Mouse (Mus musculus) monocyte, adult 2 months (primary cell): ENCODE data around the gene Gm8127.
"Not testable (repeated sequence)": the region's sequence is repeated elsewhere in the genome, so short reads cannot be mapped to it uniquely, and the experiment has no call there.

Experiments used
- DNase-seq, 2 experiments: peaks; one replicate each; pipeline ENCODE4 v3.0.0; 2022; ENCODE audit warnings: low spot score in 2 of 2, low read depth in 1 of 2

Gene Gm8127

DNA sequence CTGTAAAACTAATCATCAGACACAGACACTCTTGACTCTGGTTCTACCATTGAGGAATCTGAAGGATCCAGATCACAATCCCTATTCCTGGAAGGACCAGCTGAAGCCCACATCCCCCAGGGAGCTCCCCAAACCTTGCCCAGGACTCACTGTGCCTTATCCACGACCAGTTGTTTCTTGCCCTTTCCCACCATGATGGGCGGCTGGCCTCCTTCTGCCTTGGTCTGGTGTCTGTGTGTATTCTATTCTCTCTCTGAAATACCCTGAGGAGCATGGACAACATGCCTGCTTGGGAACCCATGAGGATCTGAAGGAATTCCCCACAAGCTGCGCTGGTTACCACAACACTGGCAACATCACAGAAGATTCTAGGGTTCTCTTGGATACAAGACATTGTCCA lies at the start of gene Gm8127:
TSS of gene Gm8127 (minus strand) at position 330 of the 400 bp plus-strand sequence.
- not testable (repeated sequence) for DNase-seq

- DNase-seq = not testable (repeated sequence)
These were observed 44.0 kb upstream of the Gm8127 start for GRCm38 (mm10) chr14:43337646-43338045.

- not testable (repeated sequence) for DNase-seq
These were observed 37.8 kb upstream of the Gm8127 start for GRCm38 (mm10) chr14:43331362-43331880.

- not testable (repeated sequence) for DNase-seq
These were observed 35.0 kb upstream of the Gm8127 start for GRCm38 (mm10) chr14:43328603-43329002.

- DNase-seq = not testable (repeated sequence)
These were observed 25.9 kb upstream of the Gm8127 start for GRCm38 (mm10) chr14:43319516-43319915.

- DNase-seq = not testable (repeated sequence)
These were observed 15.0 kb downstream of the Gm8127 start for GRCm38 (mm10) chr14:43278681-43279080.

- not testable (repeated sequence) for DNase-seq
These were observed 15.5 kb downstream of the Gm8127 start for GRCm38 (mm10) chr14:43278146-43278545.

DNA sequence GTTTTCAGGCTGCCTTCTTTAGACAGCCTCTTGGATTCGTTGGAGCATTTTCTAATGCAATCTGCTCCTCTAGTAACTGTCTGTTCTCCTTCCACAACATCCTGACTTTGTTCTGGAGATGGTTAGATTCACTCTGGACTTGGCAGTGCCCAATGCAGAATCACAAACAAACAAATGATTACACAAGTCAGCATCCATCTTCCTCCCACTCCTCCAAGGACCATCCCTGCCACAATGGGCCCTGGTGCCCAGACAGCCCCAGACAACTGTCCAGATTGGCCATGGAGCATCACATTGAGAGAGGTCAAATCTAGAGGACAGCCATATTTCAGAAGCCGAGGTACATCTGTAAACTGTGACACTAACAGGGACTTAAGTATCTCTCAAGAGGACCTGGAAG lies 16.2 kb downstream of the Gm8127 start:
- not testable (repeated sequence) for DNase-seq

DNA sequence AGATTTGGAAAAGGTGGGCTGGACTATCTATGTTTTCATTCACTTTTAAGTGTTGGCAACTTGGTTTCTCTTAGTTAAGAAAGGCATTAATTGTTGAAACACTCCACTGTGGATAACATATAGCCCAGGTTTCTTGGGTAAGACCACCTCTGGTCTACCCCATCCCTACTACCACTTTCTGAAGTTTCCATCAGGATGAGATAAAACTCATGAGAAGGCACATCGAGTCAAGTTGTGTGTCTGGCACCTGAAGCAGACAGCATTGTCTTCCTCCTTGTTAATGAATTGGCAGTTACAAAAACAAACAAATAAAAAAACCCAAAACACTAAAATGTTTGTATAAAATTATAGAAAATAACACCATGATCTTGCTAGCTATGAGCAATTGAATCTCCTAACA lies 17.9 kb downstream of the Gm8127 start:
- DNase-seq = not testable (repeated sequence)

DNA sequence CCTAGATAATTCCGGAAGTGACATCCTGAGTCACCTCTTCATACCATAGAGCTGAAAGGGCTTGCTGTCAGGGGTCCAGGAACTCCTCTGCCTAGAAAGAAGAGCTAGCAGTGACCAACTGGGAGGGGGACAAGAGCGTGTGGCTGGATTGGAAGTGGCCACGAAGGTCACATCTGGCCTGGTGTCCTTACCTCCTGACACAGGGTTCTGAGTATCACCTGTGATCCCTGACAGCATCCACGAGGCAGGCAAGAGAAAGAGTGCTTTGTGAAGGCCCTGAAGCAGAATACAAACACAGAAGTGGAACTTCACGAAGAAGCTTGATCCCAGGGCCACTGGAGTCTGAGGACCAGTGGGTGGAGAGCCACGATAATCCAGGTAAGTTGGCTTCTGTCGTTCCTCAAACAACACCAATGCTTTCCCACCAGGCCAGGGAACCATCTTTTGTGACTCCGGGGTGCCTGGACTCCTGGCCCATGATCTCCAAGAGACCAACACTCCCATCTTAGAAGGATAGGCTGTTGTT lies 18.6 kb downstream of the Gm8127 start, which contains the start of gene Gm9732:
TSS of gene Gm9732 (plus strand) at position 51 of the 526 bp plus-strand sequence.
- not testable (repeated sequence) for DNase-seq

GRCm38 (mm10) chr14:43273161-43273560 lies 20.5 kb downstream of the Gm8127 start:
- DNase-seq = not testable (repeated sequence)

- not testable (repeated sequence) for DNase-seq
These were observed 24.4 kb downstream of the Gm8127 start for GRCm38 (mm10) chr14:43269211-43269610.

DNA sequence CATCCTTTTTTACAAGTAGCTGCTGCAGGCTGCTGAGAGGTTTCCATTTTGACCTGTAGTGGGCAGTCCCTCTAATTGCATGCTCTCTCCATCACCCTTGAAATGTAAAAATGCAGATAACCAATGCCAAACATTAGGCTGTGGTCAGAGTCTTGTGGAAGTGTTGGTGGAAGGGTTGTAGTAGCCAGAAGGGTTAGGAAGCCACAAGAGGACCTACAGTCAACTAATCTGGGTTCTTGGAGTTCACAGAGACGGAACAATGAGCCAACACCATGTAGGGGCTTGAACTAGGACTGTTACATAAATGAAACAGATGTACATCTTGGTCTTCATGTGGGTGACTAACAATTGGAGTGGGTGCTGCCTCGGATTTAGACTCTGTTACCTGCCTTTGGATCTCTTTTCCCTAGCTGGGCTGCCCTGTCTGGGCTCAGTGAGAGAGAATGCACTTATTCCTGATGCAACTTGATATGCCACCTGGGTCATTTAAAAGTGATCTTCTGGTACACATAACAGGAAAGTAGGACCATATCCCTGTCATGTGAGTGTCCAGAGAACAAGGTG lies 25.0 kb downstream of the Gm8127 start:
- not testable (repeated sequence) for DNase-seq

DNA sequence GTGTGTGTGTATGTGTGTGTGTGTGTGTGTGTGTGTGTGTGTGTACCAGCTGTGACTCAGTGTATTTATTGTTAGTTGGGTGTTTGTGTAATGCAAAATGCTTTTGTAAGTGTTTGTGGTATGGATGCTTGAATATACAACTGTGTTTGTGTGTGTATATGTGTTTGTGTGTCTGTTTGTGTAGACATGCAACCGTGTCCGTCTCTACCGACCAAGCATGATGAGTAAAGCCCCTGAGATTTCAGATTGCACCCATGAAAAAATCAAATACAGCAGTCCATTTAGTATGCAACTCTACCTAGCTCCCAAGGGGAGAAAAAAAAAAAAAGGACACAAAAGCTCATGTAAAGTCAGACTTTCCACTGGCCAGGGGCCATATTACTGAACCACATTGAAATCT lies 30.2 kb downstream of the Gm8127 start:
- DNase-seq = not testable (repeated sequence)

- not testable (repeated sequence) for DNase-seq
These were observed 35.3 kb downstream of the Gm8127 start, which contains the start of gene Gm8126 for GRCm38 (mm10) chr14:43258349-43258748. Gm8126 (plus strand) TSS chr14:43258649.

DNA sequence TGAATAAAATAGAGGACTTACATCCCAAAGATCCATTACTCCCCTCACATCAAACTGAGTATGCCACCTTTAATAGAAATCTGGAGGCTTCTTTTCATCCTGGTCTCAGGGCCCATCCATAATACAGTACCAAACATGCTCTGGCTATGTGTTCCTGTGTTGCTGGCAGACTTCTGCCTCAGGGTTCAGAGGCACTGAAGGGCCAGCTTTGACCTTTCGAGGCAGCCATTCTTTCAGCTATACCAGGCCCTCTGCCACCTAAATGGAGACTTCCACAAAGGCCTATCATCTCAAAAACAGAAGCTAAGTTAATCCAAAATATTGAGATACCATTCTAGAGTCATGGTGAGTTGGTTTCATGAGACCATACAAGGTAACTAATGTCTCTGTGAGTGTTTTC lies 37.1 kb downstream of the Gm8127 start:
- not testable (repeated sequence) for DNase-seq

DNA sequence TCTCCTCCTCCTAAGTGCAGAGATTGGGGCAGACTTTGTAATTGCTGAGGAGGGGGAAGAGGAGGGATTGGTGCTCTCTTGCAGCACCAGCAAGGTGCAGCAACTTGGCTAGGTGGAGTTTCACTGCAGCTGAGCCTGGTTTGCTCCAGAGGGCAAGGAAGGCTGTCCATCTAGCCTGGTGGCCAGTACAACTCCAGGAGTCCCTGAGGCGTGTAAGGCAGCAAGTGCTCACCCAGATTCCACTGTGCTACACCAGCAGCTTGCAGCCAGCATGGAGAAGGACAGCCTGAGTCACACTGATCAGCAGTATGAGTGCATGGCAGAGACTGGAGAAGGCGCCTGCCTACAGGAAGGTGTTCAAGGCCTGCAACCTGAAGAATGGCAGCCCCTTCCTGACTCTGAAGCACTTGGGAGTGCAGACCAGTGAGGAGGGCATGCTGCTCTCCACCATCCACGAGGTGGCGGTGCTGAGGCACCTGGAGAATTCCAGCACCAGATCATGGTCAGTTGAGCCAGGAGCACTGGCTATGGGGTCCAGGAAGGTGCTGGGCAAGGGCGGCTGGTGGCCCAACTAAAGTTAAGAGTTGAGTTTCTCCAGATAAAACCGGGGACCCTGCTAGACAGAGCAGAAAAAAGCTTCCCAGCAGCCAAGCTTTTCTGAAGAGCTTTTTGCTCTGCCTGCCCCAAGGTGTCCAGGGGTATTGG lies 42.9 kb downstream of the Gm8127 start:
- DNase-seq = not testable (repeated sequence)

DNA sequence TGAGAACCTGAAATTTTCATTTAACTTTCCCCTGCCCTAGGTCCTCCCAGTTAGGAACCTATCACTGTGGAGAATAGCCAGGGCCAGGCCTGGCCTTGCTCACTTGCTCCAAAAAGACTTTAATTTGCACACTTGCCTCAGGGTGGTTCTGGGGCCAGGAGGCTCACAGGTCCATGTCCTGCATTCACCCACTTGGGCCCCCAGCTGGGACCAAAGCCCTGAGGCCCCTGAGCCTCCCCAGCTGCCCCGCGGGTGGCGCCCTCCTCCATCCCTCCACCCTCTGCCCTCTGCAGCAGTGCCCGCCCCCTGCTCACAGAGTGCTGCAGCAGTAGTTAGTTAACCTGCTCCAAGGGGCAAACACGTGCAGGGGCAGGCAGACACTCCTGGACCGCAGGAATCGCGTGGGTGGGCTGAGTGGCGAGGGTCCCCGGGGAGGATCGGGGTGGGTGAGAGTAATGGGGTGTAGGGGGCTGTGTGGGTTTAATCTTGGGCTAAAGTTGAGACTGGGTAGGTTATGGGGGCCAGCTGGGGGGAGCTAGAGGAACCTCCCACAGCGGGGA lies 43.9 kb downstream of the Gm8127 start:
- not testable (repeated sequence) for DNase-seq
